Mouse (Mus musculus): ENCODE measurements around the gene Crtc3.

Crtc3 gene

DNA sequence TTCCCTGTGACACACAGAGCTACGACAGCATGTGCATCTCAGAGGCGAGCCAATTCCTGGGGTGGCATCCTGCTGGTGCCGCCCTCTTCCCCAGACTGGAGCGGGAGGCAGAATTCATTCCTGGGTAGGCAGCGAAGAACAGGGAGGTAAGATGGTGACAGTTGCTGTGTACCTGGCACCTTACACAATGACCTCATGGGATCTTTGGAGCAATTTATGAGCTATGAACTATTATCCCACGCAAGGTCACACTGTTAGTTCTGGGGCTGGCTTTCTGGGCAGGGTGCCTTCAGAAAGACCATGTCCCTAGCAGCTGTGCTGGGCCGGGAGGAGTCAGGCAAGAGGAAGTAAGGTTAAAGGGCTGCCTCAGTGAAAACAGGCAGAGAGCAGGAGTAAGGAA lies 77.0 kb downstream of the Crtc3 start:
- no peak for DNase-seq (ENCODE audit: extremely low read depth, insufficient read length, low spot score)

- DNase-seq (ENCODE audit: extremely low read depth, insufficient read length, low spot score): no peak
These were observed 81.2 kb downstream of the Crtc3 start for GRCm38 (mm10) chr7:80607503-80607902.

GRCm38 (mm10) chr7:80606435-80606834 lies 82.2 kb downstream of the Crtc3 start:
- no peak for DNase-seq (ENCODE audit: extremely low read depth, insufficient read length, low spot score)

DNA sequence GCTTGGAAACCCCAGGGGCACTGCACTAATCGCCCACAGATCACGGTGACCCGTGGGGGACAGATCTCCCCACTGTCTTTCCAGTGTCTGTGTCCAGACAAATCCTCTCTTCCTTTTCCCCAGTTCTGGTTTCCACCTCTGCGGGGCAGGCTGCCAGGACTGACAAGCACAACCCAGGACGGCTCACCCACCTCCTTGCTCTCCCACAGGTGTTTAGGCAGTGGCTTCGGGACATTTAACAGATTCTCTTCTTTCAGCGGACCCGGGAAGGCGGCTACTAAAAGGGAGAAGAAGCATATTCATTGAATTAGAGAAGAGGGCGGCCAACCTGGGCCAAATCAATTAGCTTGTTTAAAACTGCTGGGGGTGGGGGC lies 83.1 kb downstream of the Crtc3 start:
- DNase-seq (ENCODE audit: extremely low read depth, insufficient read length, low spot score): no peak

- no peak for DNase-seq (ENCODE audit: extremely low read depth, insufficient read length, low spot score)
These were observed 83.6 kb downstream of the Crtc3 start for GRCm38 (mm10) chr7:80604908-80605556.

DNA sequence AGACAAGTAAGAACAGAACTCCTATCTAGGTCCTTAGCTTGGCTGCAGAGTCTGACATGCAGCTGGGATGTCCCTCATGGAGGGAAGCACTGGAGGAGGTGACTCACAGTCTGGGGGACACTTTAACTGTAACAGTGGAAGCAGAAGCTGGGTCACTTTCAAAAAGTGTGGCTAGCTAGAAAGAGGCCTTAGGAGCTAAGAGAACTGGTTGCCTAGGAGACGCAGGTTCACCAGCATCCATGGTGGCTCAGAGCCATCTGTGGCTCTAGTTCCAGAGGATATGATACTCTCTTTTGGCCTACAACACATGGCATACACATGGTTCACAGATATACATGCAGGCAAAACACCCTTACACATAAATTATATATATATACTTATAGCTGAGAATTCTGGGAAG lies 86.1 kb downstream of the Crtc3 start:
- no peak for DNase-seq (ENCODE audit: extremely low read depth, insufficient read length, low spot score)

GRCm38 (mm10) chr7:80598436-80598985 lies 90.2 kb downstream of the Crtc3 start:
- no peak for DNase-seq (ENCODE audit: extremely low read depth, insufficient read length, low spot score)

- DNase-seq (ENCODE audit: extremely low read depth, insufficient read length, low spot score): no peak
These were observed 90.8 kb downstream of the Crtc3 start for GRCm38 (mm10) chr7:80597900-80598299.

GRCm38 (mm10) chr7:80589054-80589746 lies 99.5 kb downstream of the Crtc3 start:
- DNase-seq (ENCODE audit: extremely low read depth, insufficient read length, low spot score): no peak

DNA sequence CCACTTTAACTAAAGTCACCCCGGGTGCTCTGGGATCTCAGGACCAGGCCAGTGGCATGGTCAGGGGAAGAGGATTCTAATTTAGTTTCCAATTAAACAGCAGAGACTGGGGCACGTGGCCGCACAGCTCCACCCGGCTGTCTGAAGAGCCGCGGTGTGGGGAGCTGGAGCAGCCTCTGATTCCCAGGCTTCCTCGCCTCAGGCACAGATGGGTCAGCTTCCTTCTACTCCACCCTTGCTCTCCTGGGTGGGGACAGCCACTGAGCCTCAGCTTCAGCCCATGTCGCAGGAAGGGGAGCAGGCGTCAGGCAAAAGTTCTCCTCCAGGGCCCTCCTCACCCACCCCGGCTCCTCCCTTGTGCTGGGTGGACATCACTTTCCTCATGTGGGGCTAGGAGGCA lies 101.0 kb downstream of the Crtc3 start:
- DNase-seq (ENCODE audit: extremely low read depth, insufficient read length, low spot score): no peak

- DNase-seq (ENCODE audit: extremely low read depth, insufficient read length, low spot score): no peak
These were observed 101.7 kb downstream of the Crtc3 start for GRCm38 (mm10) chr7:80586681-80587660.

DNA sequence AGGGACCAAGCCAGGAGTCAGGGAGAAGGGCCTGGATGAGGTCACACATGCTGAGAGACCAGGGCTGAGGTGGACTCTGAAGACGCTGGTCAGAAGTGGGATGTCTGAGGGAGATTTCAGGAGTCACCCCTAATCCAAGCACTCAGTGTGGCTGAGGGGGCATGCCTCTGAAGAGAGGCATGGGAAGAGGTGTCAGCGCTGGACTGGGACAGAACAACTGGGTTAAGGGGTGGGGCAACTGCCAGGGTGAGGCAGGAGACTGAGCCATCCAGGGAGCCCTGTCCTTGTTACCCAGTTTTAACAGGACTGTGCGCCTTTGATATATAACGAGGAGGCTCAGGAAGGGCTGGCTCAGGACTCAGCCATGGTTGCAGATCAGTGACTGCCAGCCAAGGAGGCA lies 102.5 kb downstream of the Crtc3 start:
- no peak for DNase-seq (ENCODE audit: extremely low read depth, insufficient read length, low spot score)

GRCm38 (mm10) chr7:80585380-80585779 lies 103.3 kb downstream of the Crtc3 start:
- no peak for DNase-seq (ENCODE audit: extremely low read depth, insufficient read length, low spot score)

DNA sequence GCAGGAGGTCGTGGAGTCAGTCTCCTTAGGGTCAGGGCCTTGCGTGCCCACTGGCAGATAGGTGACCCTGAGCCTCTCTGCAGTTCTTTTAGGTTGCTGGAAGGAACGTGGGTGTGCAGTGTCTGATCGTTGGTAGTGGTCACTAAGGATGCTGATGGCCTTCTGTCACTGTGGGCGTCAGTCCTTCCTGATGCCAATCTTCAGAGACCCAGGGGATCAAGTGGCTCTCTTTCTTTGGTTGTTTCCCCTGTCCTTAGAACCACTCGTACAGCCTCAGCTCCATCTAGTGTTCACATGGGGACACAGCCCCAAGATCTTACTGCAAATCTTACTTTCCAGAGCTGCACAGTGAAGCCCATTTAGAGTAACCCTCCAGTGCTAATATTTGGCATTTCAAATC lies 104.7 kb downstream of the Crtc3 start:
- DNase-seq (ENCODE audit: extremely low read depth, insufficient read length, low spot score): peak; percentile 30

- peak; percentile 31 for DNase-seq (ENCODE audit: extremely low read depth, insufficient read length, low spot score)
These were observed 105.7 kb downstream of the Crtc3 start for GRCm38 (mm10) chr7:80582821-80583451.

- DNase-seq (ENCODE audit: extremely low read depth, insufficient read length, low spot score): peak; percentile 33
These were observed 108.3 kb downstream of the Crtc3 start for GRCm38 (mm10) chr7:80580368-80580767.

GRCm38 (mm10) chr7:80577417-80577980 lies 111.2 kb downstream of the Crtc3 start:
- no peak for DNase-seq (ENCODE audit: extremely low read depth, insufficient read length, low spot score)

- no peak for DNase-seq (ENCODE audit: extremely low read depth, insufficient read length, low spot score)
These were observed 112.1 kb downstream of the Crtc3 start for GRCm38 (mm10) chr7:80576626-80577025.

GRCm38 (mm10) chr7:80575750-80576149 lies 112.9 kb downstream of the Crtc3 start:
- no peak for DNase-seq (ENCODE audit: extremely low read depth, insufficient read length, low spot score)

GRCm38 (mm10) chr7:80573076-80573475 lies 115.6 kb downstream of the Crtc3 start:
- no peak for DNase-seq (ENCODE audit: extremely low read depth, insufficient read length, low spot score)

Measured in 3134 (cell line).